Mouse (Mus musculus) megakaryocyte-erythroid progenitor cell, adult 5-6 weeks (primary cell): ENCODE measurements around the gene Olfr93. TPM values are rescaled to one million over a fixed set of nuclear protein-coding genes. Genes with fewer than 3 reads are reported as not detected.
"Not testable (repeated sequence)": the region's sequence is repeated elsewhere in the genome, so short reads cannot be mapped to it uniquely, and the experiment has no call there.

Experiments
- ATAC-seq: replicated peaks from 2 replicates; pipeline ENCODE4 v1.8.0; 2016; ENCODE audit warnings: mild to moderate bottlenecking, inconsistent platforms; ENCODE audit not compliant: severe bottlenecking, poor library complexity, low FRiP score, low TSS enrichment
- total RNA-seq, 2 experiments: library from RNA; stranded (forward) in 1 of 2; stranded (reverse) in 1 of 2; fragments of 200-1000, 215-1000 nt in 1 of 2; fragments of >200 nt in 1 of 2; fragmentation: Nextera tagmentation in 1 of 2; gene quantifications; 2 replicates each; pipeline ENCODE4 v1.2.3; 2014 to 2017

Olfr93 gene
- total RNA-seq (2014; fragmentation: Nextera tagmentation): not detected in 2 replicates
- not detected in 2 replicates for total RNA-seq (2017)

DNA sequence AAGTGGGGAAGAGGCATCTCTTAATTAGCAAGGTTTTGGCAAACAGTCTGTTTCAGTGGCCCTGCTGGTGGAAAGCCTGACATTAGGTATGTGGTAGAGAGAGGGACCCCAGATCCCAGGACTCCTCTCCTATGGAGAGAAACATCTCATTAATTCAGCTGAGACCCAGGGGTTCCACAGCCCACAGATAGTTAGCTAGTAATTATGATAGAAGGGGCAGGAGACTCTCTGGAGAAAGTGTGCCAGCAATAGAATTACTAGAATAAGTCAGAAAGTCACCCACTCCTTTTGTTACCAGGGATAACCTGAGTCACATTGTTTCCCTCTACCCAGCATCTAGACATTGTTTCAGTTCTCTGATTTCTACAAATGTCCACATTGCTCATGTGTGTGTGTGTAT is at the start of gene Olfr93:
Gene Olfr93 (minus strand): TSS at position 101 of the 400 bp plus-strand sequence.
- no peak for ATAC-seq

DNA sequence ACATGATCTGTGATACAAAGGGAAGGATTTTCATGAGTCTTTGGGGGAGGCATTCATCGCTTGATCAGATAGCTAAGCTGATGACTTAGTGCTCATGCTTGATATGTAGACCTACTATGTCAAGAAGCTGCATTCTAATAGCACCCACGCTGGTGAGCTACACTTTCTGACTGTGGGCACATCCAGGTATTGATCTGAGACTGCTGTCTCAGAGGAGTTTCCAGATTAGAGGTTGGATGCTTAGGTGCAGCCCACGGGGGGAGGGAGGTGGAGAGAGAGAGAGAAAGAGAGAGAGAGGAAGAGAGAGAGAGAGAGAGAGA is 42.6 kb upstream of the Olfr93 start:
- ATAC-seq: 0 out of 2 replicates have a peak, but pooled peaks have one; percentile 10

DNA sequence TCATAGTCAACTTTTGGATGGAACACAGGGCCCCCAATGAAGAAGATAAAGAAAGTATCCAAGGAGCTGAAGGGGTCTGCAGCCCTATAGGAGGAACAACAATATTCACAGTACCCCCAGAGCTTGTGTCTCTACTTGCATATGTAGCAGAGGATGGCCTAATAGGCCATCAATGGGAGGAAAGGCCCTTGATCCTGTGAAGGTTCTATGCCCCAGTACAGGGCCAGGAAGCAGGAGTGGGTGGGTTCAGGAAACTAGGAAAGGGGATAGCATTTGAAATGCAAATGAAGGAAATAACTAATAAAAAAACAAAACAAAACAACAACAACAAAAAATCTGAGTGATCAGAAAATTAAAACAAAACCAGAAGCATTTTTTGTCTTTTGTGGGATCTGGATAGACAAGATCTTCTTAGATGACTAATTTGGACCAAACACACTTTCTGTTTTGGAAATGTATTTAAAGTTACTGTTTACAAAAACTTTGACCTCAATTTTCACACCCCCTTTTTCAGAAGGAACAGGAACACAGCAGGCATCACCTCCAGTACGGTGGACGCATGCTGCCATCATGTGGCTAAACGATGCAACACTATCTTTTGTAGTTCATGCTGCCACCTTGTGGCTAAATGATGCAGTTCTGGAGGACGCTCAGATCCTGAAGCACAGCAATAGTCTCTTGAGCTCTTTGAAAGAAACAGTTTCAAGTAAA is 42.1 kb upstream of the Olfr93 start:
- ATAC-seq: peak; percentile 99

DNA sequence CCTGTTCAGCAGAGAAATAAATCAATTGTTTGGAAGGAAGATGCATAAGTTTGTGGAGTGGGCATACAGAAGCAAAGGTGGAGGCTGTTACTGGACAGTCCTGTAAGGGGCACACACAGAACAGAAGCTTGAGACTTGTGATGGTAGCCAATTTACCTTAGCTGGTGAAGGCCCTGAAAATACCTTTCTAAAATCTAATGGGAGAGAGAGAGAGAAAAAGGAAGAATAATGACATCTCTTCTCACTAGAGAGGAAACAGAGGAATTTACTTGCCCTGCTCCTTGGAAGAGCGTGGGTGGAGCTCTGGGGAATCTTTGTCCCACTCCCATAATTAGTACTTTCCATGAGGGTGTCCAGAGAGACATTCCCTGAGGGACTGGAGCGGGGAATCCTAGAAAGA is 39.6 kb upstream of the Olfr93 start, which contains the start of gene Olfr94:
Gene Olfr94 (minus strand): TSS at position 101 of the 400 bp plus-strand sequence.
- no peak for ATAC-seq

DNA sequence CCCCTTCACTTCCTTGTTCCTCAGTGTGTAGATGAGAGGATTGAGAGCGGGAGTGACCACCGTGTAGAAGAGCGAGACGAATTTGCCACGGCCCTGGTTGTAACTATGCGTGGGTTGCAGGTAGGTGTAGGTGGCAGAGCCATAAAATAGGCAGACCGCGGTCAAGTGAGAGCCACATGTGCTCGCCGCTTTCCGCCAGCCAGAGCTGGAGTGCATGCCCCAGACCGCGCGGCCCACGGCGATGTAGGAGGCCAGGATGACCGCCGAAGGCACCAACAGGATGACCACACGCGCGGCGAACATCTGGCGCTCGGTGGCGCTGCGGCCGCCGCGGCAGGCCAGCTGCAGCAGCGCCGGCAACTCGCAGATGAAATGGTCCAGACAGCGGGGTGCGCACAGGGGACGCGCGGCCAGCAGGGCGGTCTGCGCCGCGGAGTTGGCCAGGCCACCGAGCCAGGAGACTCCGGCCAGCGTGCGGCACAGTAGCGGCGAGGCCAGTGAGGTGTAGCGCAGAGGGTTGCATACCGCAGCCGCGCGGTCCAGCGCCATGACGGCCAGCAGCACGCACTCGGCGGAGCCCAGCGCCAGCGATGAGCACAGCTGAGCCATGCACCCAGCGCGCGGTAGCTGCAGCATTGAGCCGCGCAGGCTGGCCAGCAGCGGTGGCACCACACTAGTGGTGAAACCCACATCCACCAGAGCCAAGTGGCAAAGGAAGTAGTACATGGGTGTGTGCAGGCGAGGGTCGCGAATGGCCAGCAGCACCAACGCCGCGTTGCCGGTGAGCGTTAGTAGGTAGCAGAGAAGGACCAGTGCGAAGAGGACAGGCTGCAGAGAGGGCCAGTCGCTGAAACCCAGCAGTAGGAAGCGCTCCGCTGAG is 35.8 kb upstream of the Olfr93 start:
- no peak for ATAC-seq

DNA sequence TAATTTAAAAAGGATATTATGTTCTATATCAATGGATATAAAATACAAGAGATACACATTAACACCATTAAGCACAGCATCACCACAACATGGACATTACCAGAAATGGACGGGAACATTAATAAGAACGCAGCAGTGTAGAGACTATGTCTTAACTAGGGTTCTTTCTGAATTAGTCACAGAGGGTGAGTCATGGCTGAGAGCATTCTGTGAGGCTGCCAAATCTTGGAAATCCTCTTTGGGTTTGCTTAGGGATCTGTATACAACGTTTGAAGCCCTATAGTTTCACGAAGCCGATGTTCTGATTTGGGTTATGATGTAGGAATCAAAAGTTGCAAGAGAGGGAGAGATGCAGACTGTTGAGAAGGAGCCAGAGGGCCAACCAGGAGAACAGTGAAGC is 33.5 kb upstream of the Olfr93 start:
- no peak for ATAC-seq

DNA sequence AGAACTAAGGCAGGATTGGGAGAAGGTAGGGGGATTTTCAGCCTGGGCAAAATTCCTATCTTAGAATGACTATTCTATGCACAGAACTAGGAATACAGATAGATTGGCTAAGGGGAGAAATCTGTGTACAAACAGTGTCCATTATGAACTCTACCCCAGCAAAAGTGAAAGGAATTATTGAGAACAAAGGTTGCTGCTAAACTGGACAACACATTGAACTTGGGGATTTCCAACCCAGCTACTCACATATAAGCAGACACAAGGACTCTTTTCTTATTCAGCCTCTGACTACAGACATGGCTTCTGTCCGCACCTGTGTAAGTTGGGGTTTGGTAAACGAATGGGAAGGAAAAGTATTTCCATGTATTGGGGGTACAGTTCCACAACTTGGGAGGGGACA is 32.4 kb upstream of the Olfr93 start, which contains the start of gene Ubd:
Gene Ubd (plus strand): TSS at position 237 of the 400 bp plus-strand sequence.
- no peak for ATAC-seq

DNA sequence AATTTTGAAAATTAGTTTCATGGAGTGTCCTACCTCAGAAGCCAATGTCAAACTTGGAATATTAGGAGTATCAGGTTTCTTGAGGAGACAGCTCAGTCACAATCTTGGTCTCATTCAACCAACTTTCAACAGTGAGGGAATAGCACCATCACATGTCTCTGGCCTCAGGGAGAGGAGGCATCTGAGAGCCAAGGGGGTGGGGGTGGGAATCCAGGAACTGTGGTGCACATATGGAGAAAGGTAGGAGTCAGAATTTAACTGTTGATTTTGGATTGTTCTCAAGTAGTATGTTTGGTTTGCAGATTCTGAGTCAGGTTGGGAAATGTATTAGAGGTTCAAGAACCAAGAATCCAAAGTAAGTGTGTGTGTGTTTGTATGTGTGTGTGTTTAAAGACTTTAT is 31.7 kb upstream of the Olfr93 start:
- no peak for ATAC-seq

DNA sequence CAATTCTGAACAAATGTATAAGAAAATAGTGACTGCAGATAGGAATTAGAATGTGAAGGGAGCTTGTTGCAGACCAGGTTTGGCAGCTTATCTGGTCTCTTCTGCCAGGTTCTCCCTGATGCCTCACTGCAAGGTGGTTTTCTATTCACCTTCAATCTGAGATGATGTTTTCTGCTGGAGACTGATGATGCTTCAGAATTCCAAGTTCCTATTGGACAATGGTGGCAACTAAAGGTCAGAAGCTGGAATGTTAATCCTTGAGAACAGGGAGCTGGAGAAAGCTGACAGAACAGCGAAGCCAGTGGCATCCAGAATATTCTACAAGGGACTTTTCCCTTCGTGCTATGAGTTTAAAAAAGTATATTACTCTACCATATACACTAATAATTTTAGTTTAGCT is 29.4 kb upstream of the Olfr93 start:
- ATAC-seq: no peak

DNA sequence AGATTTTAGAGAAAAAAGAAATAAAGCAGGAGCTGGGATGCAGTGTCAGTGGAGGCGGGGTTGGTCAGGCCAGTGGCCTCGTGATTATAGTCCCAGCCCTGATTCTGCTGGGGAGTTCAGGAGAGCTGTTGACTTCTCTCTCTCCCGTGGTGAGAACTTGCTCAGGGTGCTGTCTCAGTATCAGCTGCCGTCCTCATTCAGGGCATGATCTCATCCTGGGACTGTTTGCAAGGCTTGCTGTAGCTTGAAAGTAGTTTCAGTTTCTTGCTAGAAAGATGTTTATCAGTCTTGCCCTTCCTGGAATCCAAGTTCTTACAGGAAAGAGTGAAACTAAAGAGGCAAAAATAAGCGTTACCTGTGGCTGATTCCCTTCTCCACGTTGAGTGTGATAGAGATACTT is 24.2 kb upstream of the Olfr93 start:
- no peak for ATAC-seq

DNA sequence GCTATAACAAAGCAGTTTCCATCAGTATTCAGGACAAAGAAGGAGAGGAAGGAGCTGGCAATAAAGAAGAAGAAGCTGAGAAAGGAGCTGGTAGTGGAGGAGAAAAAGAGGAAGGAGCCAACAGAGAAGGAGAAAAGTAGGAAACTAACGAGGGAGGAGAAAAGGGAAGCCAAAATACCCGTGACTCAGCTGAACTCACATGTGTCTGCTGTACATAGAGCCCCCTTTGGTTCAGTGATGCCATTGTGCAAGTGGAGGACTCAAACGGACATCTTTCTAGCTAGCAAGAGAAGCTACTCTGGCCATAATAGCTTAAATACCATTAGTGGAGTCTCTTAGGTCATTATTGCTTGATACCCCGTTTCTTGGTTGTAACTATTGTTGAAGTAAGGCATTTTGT is 29.9 kb downstream of the Olfr93 start:
- ATAC-seq: not testable (repeated sequence)

DNA sequence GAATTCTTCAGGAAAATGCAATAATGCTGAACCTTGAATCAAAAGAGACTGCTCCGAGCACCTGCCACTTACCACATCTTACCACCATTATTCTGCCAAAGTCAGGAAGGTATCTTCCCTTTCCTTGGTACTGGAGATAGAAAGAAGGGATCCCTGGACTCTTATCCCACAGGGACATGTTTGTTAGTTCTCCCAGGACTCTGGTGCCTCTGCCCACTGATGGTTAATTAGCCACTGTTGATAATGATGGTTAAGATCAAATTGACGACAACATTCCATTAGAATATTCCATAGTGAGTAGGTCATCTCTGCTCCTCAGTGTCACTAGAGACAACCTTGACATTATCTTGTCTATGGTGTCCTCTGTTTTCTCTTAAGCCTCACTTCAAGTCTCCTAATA is 41.3 kb downstream of the Olfr93 start, which contains the start of gene Olfr92:
Gene Olfr92 (minus strand): TSS at position 101 of the 400 bp plus-strand sequence.
- ATAC-seq: no peak

DNA sequence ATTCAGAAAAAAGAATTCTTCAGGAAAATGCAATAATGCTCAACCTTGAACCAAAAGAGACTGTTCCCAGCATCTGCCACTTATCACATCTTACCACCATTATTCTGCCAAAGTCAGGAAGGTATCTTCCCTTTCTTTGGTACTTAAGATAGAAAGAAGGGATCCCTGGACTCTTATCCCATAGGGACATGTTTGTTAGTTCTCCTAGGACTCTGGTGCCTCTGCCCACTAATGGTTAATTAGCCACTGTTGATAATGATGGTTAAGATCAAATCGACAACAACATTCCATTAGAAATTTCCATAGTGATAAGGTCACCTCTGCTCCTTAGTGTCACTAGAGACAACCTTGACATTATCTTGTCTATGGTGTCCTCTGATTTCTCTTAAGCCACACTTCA is 63.1 kb downstream of the Olfr93 start, which contains the start of gene Olfr91:
Gene Olfr91 (minus strand): TSS at position 101 of the 400 bp plus-strand sequence.
- no peak for ATAC-seq

DNA sequence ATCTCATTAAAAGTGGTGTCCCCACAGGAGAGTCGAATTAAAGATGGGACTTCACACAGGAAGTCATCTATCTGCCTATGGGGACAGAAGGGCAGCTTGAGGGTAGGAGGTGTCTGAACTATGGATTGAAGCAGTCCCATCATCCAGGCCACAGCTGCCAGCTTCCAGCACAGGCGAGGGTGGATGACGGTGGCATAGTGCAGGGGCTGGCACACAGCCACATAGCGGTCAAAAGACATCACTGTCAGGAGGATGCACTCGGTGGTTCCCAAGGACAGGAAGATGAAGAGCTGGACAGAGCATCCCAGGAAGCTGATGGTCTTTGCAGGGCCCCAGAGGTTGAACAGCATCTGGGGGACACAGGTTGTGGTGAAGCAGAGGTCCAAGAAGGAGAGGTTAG is 68.0 kb downstream of the Olfr93 start:
- no peak for ATAC-seq

DNA sequence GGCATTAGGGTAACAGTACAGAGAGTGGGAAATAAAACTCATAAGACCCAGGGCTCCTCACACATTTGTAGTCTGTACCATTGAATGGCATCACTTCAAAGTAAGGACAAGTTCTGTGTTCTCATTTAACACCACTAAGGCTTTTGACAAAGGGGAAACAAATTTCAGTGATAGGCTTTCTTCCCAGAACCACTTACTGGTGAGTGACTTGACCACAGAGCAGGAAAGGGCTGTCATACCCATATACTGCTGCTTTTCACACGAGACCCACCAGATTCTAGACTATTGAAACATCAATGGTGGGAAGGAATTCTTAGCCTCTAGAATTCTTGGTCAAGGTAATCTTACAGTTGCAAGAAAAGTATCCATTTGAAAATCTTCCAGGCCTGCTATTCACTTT is 69.1 kb downstream of the Olfr93 start:
- no peak for ATAC-seq

Other genes starting within 250 kb of the Olfr93 start
- gene Rnf39, start 218.6 kb downstream of the Olfr93 start, total RNA-seq (2014; fragmentation: Nextera tagmentation): not detected in 2 replicates
- gene Rnf39, start 218.6 kb downstream of the Olfr93 start, total RNA-seq (2017): not detected in 2 replicates
- 61.5 and 88.0 TPM in 2 replicates for gene Ppp1r11, start 209.8 kb downstream of the Olfr93 start, total RNA-seq (2014; fragmentation: Nextera tagmentation)
- gene Ppp1r11, start 209.8 kb downstream of the Olfr93 start, total RNA-seq (2017): 53.8 and 72.8 TPM in 2 replicates
- 47.7 and 94.1 TPM in 2 replicates for gene Znrd1, start 202.9 kb downstream of the Olfr93 start, total RNA-seq (2014; fragmentation: Nextera tagmentation)
- 17.7 and 35.3 TPM in 2 replicates for gene Znrd1, start 202.9 kb downstream of the Olfr93 start, total RNA-seq (2017)
- 1.4 and 13.1 TPM in 2 replicates for gene Znrd1as, start 202.9 kb downstream of the Olfr93 start, total RNA-seq (2014; fragmentation: Nextera tagmentation)
- gene Znrd1as, start 202.9 kb downstream of the Olfr93 start, total RNA-seq (2017): 11.4 and 23.7 TPM in 2 replicates
- gene 2410137M14Rik, start 180.3 kb downstream of the Olfr93 start, total RNA-seq (2014; fragmentation: Nextera tagmentation): not detected in 2 replicates
- not detected in 2 replicates for gene 2410137M14Rik, start 180.3 kb downstream of the Olfr93 start, total RNA-seq (2017)
- gene H2-M5, start 172.0 kb downstream of the Olfr93 start, total RNA-seq (2014; fragmentation: Nextera tagmentation): not detected in 2 replicates
- not detected in 2 replicates for gene H2-M5, start 172.0 kb downstream of the Olfr93 start, total RNA-seq (2017)
- 0.87 TPM in 1 of 2 replicates, not detected in the other for gene Zfp57, start 160.3 kb downstream of the Olfr93 start, total RNA-seq (2014; fragmentation: Nextera tagmentation)
- gene Zfp57, start 160.3 kb downstream of the Olfr93 start, total RNA-seq (2017): 0.08 TPM in 1 of 2 replicates, not detected in the other
- not detected in 2 replicates for gene Mog, start 138.1 kb downstream of the Olfr93 start, total RNA-seq (2014; fragmentation: Nextera tagmentation)
- gene Mog, start 138.1 kb downstream of the Olfr93 start, total RNA-seq (2017): not detected in 2 replicates
- 9.1 and 11.1 TPM in 2 replicates for gene Gabbr1, start 115.5 kb downstream of the Olfr93 start, total RNA-seq (2014; fragmentation: Nextera tagmentation)
- 0.91 and 0.99 TPM in 2 replicates for gene Gabbr1, start 115.5 kb downstream of the Olfr93 start, total RNA-seq (2017)
- not detected in 2 replicates for gene Olfr90, start 73.0 kb downstream of the Olfr93 start, total RNA-seq (2014; fragmentation: Nextera tagmentation)
- not detected in 2 replicates for gene Olfr90, start 73.0 kb downstream of the Olfr93 start, total RNA-seq (2017)
- not detected in 2 replicates for gene Olfr91, start 63.2 kb downstream of the Olfr93 start, total RNA-seq (2014; fragmentation: Nextera tagmentation)
- gene Olfr91, start 63.2 kb downstream of the Olfr93 start, total RNA-seq (2017): not detected in 2 replicates
- gene Olfr92, start 41.4 kb downstream of the Olfr93 start, total RNA-seq (2014; fragmentation: Nextera tagmentation): not detected in 2 replicates
- gene Olfr92, start 41.4 kb downstream of the Olfr93 start, total RNA-seq (2017): not detected in 2 replicates
- not detected in 2 replicates for gene Ubd, start 32.4 kb upstream of the Olfr93 start, total RNA-seq (2014; fragmentation: Nextera tagmentation)
- gene Ubd, start 32.4 kb upstream of the Olfr93 start, total RNA-seq (2017): 0.88 TPM in 1 of 2 replicates, not detected in the other
- gene Olfr94, start 39.5 kb upstream of the Olfr93 start, total RNA-seq (2014; fragmentation: Nextera tagmentation): not detected in 2 replicates
- not detected in 2 replicates for gene Olfr94, start 39.5 kb upstream of the Olfr93 start, total RNA-seq (2017)
- not detected in 2 replicates for gene Olfr95, start 51.6 kb upstream of the Olfr93 start, total RNA-seq (2014; fragmentation: Nextera tagmentation)
- not detected in 2 replicates for gene Olfr95, start 51.6 kb upstream of the Olfr93 start, total RNA-seq (2017)
- gene Olfr96, start 58.7 kb upstream of the Olfr93 start, total RNA-seq (2014; fragmentation: Nextera tagmentation): not detected in 2 replicates
- not detected in 2 replicates for gene Olfr96, start 58.7 kb upstream of the Olfr93 start, total RNA-seq (2017)
- not detected in 2 replicates for gene Olfr97, start 75.8 kb upstream of the Olfr93 start, total RNA-seq (2014; fragmentation: Nextera tagmentation)
- not detected in 2 replicates for gene Olfr97, start 75.8 kb upstream of the Olfr93 start, total RNA-seq (2017)
- not detected in 2 replicates for gene Olfr98, start 102.3 kb upstream of the Olfr93 start, total RNA-seq (2014; fragmentation: Nextera tagmentation)
- gene Olfr98, start 102.3 kb upstream of the Olfr93 start, total RNA-seq (2017): not detected in 2 replicates
- 5.7 and 6.3 TPM in 2 replicates for gene H2-M3, start 108.7 kb upstream of the Olfr93 start, total RNA-seq (2014; fragmentation: Nextera tagmentation)
- gene H2-M3, start 108.7 kb upstream of the Olfr93 start, total RNA-seq (2017): 3.8 and 9.0 TPM in 2 replicates
- gene Olfr99, start 122.0 kb upstream of the Olfr93 start, total RNA-seq (2014; fragmentation: Nextera tagmentation): not detected in 2 replicates
- gene Olfr99, start 122.0 kb upstream of the Olfr93 start, total RNA-seq (2017): not detected in 2 replicates
- not detected in 2 replicates for gene Olfr101, start 142.8 kb upstream of the Olfr93 start, total RNA-seq (2014; fragmentation: Nextera tagmentation)
- not detected in 2 replicates for gene Olfr101, start 142.8 kb upstream of the Olfr93 start, total RNA-seq (2017)
- gene Olfr102, start 155.6 kb upstream of the Olfr93 start, total RNA-seq (2014; fragmentation: Nextera tagmentation): not detected in 2 replicates
- gene Olfr102, start 155.6 kb upstream of the Olfr93 start, total RNA-seq (2017): not detected in 2 replicates
- gene Olfr103, start 178.2 kb upstream of the Olfr93 start, total RNA-seq (2014; fragmentation: Nextera tagmentation): not detected in 2 replicates
- not detected in 2 replicates for gene Olfr103, start 178.2 kb upstream of the Olfr93 start, total RNA-seq (2017)
- gene Olfr104-ps, start 198.1 kb upstream of the Olfr93 start, total RNA-seq (2014; fragmentation: Nextera tagmentation): not detected in 2 replicates
- not detected in 2 replicates for gene Olfr104-ps, start 198.1 kb upstream of the Olfr93 start, total RNA-seq (2017)
- gene Olfr105-ps, start 217.5 kb upstream of the Olfr93 start, total RNA-seq (2014; fragmentation: Nextera tagmentation): not detected in 2 replicates
- gene Olfr105-ps, start 217.5 kb upstream of the Olfr93 start, total RNA-seq (2017): not detected in 2 replicates
- gene Olfr106-ps, start 228.9 kb upstream of the Olfr93 start, total RNA-seq (2014; fragmentation: Nextera tagmentation): not detected in 2 replicates
- not detected in 2 replicates for gene Olfr106-ps, start 228.9 kb upstream of the Olfr93 start, total RNA-seq (2017)
- not detected in 2 replicates for gene Olfr107, start 237.7 kb upstream of the Olfr93 start, total RNA-seq (2014; fragmentation: Nextera tagmentation)
- not detected in 2 replicates for gene Olfr107, start 237.7 kb upstream of the Olfr93 start, total RNA-seq (2017)